In genomic region chr8:87961680-87962513, GRCm38 (mm10) we compare ENCODE assay signal across 8 mouse cellular contexts. TPM values are rescaled to one million over a fixed set of nuclear protein-coding genes. Genes with fewer than 3 reads are reported as not detected.
DNase-seq lines count a peak whose midpoint lies in the region; ATAC-seq lines count a peak whose summit lies in the region.

No protein-coding gene starts in this region.

- peaks cover 36% of the 10 kb centered on the region for H3K27me3 ChIP-seq in forebrain, embryonic 12.5 days
- H3K27me3 ChIP-seq in midbrain, embryonic 10.5 days (ENCODE audit: low read depth, poor library complexity, severe bottlenecking), result peaks cover 47% of the 10 kb centered on the region

- peak overlapping the region; percentile 33; the same call in 1 of the 2 replicates for H3K27ac ChIP-seq in forebrain, embryonic 12.5 days
- H3K27ac ChIP-seq in midbrain, embryonic 10.5 days (replicated peaks), result peak overlapping the region; percentile 99

- peak overlapping the region; percentile 93 for H3K4me2 ChIP-seq in forebrain, embryonic 12.5 days

- peak; percentile 12 for ATAC-seq in forebrain, embryonic 12.5 days (ENCODE audit: low FRiP score)

- H3K9me3 ChIP-seq in forebrain, embryonic 12.5 days, result no peaks in the 10 kb centered on the region
- no peaks in the 10 kb centered on the region for H3K9me3 ChIP-seq in midbrain, embryonic 10.5 days (replicated peaks)

- peak; percentile 68 for DNase-seq in R1 (ENCODE audit: low read depth, low spot score)
- peak; percentile 74 to 82 for DNase-seq in adrenal gland, postnatal 36 days
- DNase-seq in heart, postnatal 4 days, result peak; percentile 66
- DNase-seq in kidney, postnatal 4 days, result peak; percentile 73 to 79
- DNase-seq in midbrain, embryonic 10.5 days (ENCODE audit: low spot score), result peak; percentile 73
- peak; percentile 18 for DNase-seq in testis, postnatal 14 days (ENCODE audit: low spot score)
- no peak for DNase-seq in thymus, postnatal 0 days (ENCODE audit: low spot score)

- H3K4me1 ChIP-seq in forebrain, embryonic 12.5 days, result peaks cover 48% of the 10 kb centered on the region
- peaks cover 67% of the 10 kb centered on the region for H3K4me1 ChIP-seq in midbrain, embryonic 10.5 days

- H3K9ac ChIP-seq in forebrain, embryonic 12.5 days, result peak overlapping the region; percentile 50

- WGBS in forebrain, embryonic 12.5 days, result under 1% methylated on average over 48 of the region's 50 CpGs
- WGBS in midbrain, embryonic 10.5 days, result 1% methylated on average over 50 of the region's 50 CpGs

- peak overlapping the region; percentile 70 for H3K4me3 ChIP-seq in forebrain, embryonic 12.5 days (replicated peaks)
- H3K4me3 ChIP-seq in midbrain, embryonic 10.5 days, result peak overlapping the region; percentile 93

- H3K36me3 ChIP-seq in forebrain, embryonic 12.5 days (replicated peaks), result no peaks in the 10 kb centered on the region
- no peaks in the 10 kb centered on the region for H3K36me3 ChIP-seq in midbrain, embryonic 10.5 days

RNA-seq across cellular contexts. Expression of gene Zfp423, which starts 2.5 kb away (rescaled TPM):
- 10 to 100 TPM; 16.5 to 20.8 TPM for total RNA-seq in adrenal gland, postnatal 36 days (2021)
- polyA plus RNA-seq in forebrain, embryonic 12.5 days (2016; fragmentation: Nextera tagmentation; extraction: Ambion mirVana), result 35.0 and 36.6 TPM in 2 replicates
- 10 to 100 TPM; 12.9 to 16.2 TPM for total RNA-seq in heart, postnatal 4 days (2021)
- 24.8 and 29.7 TPM in 2 replicates for polyA plus RNA-seq in midbrain, embryonic 10.5 days (2016; fragmentation: Nextera tagmentation; extraction: Ambion mirVana)
- 0.98 and 1.5 TPM in 2 replicates for polyA plus RNA-seq in thymus, postnatal 0 days (2015; fragmentation: Nextera tagmentation; extraction: Ambion mirVana)

Comparison
In these comparisons a context has a peak if more than half of its experiments do, and no peak if none do; other contexts are left out.
1. RNA of gene Zfp423, which starts 2.5 kb away (polyA plus RNA-seq): 35.0 to 36.6 TPM in forebrain, embryonic 12.5 days and 24.8 to 29.7 TPM in midbrain, embryonic 10.5 days; 0.98 to 1.5 TPM in thymus, postnatal 0 days; every median in the first group is over 10 times any median in the second.